Mouse (Mus musculus) thymus, postnatal 4 days (tissue): ENCODE measurements around the gene Snx14.

Experiments
- DNase-seq: peaks from one replicate; pipeline ENCODE4 v3.0.0; 2021

The Snx14 gene

DNA sequence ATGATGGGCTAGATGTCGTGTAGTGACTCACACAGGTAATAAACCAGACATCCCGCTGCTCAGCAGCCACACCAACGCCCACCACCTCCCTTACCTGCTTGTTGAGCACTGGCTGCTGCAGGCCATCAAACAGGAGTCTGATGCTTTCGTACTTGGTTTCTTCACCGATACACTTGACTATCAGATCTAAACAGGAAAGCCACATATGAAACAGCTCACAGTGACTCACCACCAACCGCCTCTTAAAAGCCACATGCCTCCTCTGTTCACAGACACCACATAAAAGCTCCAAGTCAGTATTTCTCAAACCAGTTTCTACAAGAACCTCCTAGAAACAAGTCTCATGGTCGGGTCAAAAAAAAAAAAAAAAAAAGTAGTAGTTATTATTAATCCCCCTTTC lies 58.7 kb downstream of the Snx14 start:
- DNase-seq: peak; percentile 42

DNA sequence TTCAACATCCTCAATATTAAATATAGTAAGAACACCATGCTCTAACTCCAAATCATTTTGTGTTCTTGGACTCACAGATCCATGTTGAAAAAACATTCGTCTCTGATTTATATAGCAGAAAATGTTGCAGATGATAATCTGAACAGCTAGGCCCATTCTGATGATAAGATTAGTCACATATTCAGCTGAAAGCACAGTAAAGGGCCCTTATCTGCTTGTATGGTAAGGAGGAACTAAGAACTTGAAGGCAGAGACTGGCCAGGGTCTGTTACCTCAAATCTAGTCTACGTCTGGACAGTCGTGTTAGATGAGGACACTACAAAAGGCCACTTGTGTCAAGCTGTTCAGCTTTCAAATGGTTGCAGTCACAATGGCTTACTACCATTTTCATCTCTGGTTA lies 59.7 kb downstream of the Snx14 start:
- no peak for DNase-seq

DNA sequence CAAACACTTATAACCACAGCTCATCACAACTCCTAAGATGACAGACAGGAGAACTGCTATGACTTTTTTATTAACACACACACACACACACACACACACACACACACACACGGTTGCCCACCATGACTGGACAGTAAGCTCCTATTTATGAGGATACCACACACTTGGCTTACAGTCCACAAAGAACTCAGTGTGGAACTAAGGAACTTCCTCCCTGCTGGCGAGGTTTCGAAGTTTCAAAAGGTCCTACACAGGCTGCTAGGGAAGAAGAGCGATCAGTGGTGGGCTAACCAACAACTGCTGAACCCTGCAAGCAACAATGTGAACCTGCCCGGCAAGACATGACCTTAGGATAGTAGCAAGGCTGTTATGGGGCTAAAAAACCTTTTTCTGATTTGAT lies 61.3 kb downstream of the Snx14 start:
- DNase-seq: no peak

DNA sequence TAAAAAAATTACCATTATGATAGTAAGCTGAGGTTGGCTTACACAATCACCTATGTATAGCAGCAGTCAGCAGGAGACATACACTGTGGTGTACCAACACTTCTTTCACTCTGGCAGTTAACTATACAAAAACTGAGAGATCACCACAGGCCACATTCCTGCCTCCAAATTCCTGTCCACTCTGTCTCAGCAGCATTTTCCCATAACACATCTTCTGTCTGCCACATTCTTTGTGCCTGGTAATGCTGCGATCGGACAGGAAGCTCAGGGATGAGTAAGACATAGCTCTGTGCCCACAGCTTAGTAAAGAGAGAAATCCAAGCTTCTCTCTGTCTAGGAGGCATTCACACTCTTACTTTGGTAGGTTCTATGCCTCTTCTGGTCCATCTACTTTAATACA lies 65.8 kb downstream of the Snx14 start:
- no peak for DNase-seq

DNA sequence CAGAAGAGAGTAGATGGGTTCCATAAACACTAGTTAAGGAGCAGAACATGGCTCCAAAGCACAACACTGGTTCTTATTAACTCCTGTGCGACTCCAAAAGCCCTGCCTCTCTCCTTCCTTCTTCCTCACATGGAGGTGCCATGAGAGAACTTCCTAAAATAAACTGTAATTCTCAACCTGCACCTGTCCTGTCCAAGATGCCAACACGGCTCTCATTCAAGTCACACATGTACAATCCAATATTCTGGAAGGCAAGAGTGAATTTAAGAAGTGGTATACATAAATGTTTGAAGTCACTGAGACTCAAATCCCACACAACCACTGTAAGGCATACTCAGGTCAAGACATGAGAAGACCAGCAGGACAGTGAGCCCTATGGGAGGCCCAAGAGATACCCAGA lies 67.6 kb downstream of the Snx14 start:
- no peak for DNase-seq

DNA sequence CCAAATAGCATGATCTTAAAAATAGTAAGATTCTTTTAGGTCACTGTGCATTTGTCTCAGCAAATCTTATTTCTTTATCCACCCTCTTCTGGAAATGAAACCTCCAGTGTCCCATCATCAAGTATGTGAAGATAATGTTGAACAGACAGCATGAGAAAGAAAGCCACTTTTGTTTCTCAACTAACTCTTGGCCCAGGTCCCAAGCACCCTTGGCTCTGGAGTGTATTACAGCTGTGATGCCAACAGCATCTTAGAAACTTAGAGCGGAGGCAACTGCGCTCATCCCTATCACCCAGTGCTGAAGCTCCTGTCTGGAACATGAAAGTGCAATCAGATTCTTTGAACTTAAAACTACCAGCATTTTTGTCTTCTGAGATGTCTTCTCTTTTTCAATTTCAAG lies 69.1 kb downstream of the Snx14 start:
- DNase-seq: no peak

DNA sequence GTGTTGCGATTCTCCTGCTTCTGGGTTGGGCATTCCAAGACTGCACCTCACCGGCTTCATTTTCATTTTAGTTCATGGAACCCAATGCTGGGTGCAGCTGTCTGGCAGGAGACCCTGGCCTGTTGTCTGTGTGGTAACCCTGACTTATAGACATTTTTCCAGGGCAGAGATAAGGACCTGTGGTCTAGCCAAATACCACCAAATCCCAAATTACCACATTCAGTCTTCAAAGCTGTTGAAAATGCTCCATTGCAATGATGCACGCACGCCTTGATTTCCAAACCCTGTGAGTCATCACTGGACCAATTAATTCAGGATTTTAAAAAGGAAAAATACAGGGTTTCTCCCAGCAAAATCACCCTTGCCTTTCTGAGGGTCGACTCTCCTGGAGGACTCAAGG lies 70.3 kb downstream of the Snx14 start:
- DNase-seq: no peak

DNA sequence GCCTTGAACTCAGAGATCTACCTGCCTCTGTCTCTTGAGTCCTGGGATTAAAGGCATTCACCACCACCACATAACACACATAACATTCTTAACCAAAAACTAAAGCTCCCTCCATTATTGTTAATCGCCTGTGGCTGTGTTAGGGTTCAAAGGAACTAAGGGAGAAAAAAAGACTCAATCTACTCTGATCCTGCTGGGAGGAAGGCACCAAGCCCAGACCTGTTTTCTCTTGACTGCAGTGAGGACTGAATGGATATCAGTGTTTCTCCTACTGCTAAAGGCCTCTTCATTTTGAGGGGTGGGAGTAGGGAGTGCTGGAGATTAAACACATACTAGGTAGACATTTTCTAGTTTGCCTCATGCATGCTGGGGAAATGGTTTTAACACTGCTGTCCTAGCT lies 71.0 kb downstream of the Snx14 start:
- no peak for DNase-seq

DNA sequence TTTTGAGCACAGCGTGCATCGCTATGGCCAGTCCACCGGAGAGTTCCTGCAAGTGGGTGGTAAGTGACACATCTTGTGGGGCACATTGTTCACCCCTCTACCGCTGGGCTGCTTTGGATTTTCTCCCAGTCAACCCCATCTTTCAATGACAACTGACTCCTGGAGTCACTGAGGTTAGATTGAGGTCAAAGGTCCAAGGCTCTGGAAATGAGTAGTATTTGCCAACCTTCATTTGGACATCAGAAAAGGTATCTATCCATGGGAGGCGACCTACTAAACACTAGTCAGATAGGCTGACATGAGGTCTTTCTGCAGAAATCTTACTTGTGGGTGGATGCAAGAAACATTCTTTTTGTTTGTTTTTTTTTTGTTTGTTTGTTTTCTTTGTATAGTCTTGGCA lies 71.4 kb downstream of the Snx14 start:
- no peak for DNase-seq

DNA sequence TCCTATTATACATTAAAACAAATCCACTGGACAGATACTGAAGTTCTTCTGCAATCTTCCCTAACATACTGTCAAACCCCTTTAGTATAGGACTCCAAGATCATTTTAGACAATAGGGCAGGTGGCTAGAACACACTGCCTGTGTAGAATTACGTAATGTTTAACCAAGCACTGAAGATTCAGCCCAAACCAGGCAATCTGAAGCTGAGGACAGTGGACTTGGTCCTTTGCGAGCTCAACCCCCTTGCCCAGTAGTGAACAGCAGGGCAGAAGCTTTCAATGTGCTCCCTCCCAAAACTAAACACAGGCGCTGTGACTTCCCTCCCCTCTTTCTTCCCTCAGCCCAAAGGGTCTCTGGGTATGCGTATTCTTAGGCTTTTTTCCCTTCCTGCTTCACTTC lies 71.9 kb downstream of the Snx14 start:
- no peak for DNase-seq

DNA sequence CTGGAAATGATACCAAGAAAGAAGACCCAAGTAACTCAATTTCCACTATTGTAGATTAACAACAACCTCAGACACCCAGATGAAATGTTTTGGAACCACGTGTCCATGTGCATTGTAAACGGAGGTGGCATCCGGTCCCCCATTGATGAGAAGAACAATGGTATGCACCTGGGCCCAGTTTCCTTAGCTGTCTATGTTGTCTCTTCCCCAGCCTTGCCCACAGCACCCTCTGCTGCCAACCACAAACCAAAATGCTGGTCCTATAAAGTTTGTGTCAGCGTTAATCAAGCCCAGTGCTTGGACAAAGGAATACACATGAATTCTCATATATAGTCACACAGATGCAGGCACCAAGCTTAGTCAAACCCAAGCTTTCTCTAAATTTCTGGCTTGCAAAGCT lies 72.5 kb downstream of the Snx14 start:
- DNase-seq: peak; percentile 67

DNA sequence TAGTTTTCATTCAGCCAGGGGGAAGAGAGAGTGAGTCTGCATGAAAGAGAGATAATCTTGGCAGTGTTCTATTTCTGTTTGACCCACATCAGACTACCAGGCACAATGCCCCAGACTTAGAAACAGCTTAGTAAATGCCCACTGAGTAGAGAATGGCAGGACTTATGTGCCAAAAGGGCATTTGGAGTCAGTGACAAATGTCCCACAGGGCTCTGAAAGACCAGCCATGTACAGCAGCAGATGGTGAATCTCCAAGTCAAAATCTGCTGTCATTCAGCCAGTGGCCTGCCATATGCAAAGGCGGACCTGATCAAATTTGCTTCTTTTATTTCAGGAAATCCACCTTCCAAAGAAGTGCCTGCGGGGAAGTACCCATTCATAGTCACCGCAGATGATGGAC lies 75.7 kb downstream of the Snx14 start:
- DNase-seq: no peak

DNA sequence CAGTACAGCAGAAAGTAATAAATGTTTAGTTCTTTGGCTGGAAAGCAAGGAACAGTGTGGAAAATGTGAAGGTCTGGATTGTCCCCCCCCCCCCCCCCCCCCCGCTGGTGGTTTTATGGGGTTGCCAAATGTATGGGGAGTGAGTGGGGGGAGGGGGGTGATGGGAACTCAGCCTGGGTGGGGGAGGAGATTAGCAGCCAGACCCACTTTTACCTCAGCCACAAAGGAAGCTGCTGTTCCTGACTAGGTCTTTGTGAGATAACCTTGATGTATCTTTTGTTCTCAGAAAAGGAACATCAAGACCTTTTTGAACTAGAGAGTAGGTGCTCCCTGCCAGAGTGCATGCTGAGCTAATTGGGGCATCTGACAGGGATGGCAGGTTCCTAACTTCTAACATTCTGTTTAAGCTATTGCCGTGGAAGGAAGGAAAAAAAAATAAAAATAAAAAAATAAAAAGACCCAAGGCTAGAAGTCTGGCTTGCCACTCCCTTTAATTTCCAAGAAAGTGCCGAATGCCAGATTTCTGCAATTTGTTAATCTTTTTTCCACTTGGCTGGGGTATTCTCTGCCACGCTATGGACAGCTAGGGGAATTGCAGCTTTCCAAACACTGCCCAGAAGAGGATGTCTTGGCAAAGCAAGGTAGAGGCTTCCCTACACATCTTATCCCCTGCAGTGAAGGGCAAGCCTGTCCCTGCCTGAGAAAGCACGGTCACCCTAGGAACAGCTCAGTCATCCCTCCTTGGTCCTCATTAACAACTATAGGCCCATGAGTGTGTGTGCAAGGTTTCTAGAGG lies 76.5 kb downstream of the Snx14 start:
- DNase-seq: peak; percentile 28

DNA sequence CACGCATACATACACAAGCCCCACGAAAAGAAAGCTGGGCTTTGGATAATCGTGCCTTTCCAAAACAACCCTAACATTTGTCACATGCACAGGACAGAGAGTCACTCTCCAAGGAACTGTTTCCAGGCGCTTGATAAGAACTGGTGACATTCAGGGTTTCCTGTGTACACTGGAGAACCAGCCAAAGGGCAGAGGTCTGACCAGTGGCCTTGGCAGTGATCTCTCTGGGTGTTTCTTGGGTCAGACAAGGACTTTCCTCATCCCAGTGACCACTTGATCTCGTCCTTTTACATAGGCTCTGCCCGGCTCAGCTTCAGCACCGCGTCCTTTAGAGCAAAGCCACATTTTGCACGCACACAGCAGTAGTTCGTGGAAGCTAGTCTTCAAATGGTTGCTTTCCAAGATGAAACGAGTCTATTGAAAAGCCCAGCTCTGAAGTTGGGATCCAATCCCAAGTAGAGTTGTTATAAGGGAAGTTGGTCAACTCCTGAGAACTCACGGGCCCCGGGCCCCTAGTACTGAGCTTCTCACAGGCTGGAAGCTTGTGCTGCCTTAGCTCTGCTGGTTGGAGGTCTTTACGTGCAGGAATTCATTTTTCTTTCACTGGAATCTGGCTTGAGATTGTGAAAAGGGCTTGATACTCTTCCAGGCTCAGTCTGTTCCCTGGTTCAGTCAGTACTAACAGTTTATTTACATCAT lies 77.4 kb downstream of the Snx14 start:
- no peak for DNase-seq

DNA sequence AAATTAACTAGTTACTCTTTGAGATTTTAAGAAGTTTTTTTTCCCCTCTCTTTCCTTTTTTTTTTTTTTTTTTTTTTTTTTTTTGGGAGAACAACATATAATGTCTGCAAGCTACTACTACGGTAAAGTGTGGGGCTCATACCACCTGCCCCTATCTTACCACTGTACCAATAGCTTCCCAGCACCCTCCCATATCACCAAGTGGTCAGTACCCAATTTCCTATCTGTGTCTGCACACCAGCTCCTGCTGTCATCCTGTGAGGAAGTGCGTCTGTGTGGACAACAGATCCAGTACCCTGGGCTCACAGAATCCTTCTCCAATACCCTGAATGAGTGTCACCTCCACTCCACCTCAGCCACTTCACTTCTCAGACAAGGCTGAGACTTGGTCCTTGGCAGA lies 79.6 kb downstream of the Snx14 start:
- no peak for DNase-seq

DNA sequence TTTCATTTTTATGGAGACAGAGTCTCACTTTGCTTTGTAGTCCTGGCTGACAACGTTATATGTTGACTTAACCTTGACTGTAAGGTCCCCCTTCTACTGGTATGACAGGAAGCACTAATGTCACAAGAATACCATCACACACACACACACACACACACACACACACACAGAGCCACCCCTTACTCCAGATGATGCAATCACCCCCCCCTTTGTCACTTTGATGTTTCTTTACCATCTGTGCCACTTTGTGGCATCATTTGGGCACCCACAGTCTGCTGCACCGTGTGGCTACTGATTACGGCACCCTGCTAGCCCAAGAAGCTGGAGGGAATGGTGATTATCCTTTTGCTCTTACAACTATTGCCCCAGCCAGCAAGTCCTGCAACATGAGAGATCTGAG lies 81.6 kb downstream of the Snx14 start:
- peak; percentile 44 for DNase-seq

DNA sequence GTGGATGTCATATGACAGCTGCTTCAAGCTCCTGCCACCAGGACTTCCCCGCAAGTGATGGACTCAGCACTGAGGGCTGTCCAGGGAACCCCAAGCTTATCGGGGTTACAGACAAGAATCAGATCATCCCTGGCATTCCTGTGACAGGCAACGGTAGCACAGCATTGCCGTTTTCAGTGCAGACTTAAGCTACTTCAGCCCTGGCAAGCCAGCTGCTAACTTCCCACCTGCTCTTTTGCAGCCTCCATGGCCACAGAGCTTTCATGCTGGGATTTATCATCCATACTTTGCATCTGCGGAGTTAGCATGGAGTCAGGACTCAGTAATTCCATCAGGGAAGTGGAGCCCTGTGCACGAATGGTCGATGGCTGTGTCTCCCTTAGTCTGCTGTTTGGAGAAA lies 85.3 kb downstream of the Snx14 start:
- DNase-seq: no peak

DNA sequence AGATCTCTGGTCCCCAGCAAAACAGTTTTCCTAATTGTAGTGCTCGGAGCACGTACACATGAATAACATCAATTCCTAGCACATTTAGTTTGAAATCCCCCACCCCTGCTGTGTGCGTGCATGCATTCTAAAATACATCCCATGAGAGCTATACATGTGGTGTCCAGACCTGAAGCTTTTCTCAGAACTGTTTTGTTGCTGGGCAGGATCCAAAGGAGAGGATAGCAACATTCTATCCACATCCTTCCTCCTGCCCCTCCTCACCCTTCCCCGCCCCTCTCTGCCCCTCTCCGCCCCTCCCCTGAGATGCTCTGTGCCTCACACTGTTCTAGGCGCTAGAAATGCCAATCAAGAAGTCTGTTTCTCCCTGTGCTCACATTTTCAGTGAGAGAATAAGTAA lies 86.0 kb downstream of the Snx14 start:
- no peak for DNase-seq

DNA sequence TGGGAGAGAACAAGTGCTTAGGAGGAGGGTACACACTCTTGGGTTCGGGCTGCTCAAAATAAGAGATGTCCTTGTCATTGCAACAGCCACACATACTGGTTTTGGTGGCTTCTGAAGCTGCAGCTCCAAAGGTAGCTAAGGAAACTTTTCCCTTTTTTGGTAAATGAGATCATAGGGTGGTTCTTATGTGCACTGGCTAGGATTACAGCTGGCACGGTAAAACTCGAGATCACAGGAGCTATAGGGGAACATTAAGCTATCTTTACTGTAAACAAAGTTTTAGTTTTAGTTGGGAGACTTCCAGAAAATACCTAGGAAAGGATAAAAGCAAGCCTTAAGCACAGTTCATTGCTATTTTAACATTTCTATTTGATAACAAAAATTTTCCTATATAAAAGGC lies 87.6 kb downstream of the Snx14 start:
- no peak for DNase-seq

DNA sequence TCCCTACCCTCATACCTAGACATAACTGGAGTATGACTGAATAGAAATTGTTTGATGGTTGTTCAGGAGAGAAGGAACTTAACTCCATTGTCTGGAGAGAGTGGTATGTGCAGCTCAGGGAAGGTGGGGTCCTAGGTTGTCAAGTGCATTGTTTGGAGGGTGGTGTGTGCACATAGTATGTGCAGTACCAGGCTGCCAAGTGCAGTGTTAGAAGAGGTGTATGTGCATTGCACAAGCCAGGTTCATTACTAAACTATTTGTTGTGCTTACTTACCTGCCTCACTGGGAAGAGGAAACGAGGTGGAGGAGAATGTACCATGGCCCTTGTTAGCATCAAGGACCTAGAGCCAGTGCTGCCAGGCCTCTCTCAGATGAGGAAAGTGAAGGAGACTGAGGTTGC lies 88.4 kb downstream of the Snx14 start:
- no peak for DNase-seq

DNA sequence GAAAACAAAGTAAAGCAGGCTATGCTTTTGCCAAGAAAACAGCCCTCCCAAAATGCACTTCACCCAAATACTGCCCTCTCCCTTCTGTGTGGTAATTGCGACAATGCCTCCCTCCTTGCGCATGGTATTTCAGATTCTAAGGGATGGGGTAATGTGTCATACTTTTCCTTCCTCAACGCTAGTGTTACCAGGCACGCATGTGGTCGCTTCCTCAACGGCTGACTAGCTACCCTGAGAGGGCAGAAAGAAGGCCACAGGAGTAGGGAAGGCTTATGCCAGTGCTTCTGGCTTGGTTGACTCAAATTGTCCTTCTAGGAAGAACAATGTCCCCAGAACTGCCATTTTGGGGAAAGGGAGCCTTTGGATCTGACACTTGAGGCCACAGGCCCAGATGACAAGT lies 90.1 kb downstream of the Snx14 start:
- DNase-seq: no peak

DNA sequence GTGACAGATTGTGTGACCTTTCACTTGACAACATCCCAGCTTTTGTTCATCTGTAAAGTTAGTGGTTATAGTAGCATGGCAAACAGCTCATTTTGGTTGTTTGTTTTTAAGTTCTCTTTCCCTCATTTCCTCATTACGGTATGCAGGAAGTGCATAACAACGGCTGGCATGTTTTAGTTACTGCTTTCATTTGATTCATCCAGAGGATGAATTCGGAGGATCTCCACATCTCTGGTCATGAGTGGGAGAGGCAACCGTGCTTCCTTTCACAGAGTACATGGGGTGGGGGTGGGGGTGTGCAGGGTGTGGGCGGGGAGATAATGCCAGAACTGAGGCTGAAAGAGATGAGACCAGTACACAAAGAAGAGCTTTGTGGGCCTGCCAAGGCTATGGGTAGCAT lies 91.9 kb downstream of the Snx14 start:
- no peak for DNase-seq

DNA sequence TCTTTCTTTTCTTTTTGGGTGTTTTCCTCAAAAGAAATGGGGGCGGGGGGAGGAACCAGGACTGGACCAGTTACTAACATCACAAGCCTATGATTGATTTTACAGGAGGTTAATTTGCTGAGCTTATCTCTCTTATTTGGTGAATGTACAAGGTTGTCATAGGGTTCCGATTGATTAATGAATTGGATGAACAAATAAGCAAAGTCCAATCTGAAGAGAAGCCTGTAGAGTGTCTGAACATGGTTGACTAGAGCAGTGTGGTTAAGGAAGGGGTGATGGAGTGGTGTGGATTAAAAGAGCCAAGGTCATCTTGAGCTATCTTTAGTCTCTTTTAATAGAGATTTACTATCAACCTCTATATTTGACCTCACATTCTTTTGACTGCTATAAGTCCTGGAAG lies 94.3 kb downstream of the Snx14 start:
- DNase-seq: no peak

DNA sequence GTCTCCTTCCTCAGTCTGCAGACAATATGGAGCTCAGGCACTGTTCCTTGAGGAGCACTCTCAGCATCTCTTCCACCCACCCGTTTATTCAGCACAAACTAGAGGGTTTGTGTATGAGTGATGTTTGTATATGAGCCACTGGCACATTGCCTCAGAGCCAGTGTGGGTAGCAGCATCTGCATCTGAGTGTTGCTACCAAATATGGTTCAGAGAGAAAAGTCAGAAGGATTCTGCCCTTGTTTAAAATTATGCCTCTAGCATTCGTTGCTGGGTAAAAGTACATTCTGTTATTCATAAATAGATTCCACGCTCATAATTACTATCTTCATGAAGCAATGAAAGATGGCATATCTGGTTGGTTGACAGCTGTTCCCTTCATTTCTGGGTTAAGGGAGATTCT lies 96.1 kb downstream of the Snx14 start:
- DNase-seq: no peak

DNA sequence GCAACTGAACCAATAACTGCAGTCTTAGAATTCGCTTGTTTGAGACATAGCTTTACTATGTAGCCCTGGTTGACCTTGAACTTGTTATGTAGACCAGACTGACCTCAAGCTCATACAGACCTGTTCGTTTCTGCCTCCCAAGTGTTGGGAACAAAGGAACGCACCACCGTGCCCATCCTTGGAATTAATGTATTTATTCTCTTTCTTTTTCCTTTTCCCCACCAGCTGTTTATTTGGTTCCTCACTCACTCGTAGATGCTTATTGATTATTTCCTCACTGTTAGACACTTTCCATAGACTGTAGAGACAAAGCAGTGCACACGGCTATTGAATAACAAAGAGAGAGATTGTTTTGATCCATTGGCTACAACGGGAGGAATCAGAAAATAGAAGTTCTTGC lies 96.5 kb downstream of the Snx14 start:
- DNase-seq: no peak
